Mouse (Mus musculus) lung, postnatal 0 days (tissue): Measurements from ENCODE around the gene Gsg1l.

Source experiments
- CTCF ChIP-seq: IDR thresholded peaks from 2 replicates; pipeline ENCODE4 v1.5.1; 2016; ENCODE audit warnings: antibody characterized with exemption, mild to moderate bottlenecking
- EP300 ChIP-seq: IDR thresholded peaks from 2 replicates; pipeline ENCODE4 v1.6.1; 2016; ENCODE audit warnings: antibody characterized with exemption, mild to moderate bottlenecking, control low read depth

- no peak for TF ChIP-seq CTCF
- no peak for TF ChIP-seq EP300
These were observed 204.2 kb downstream of the Gsg1l start for GRCm38 (mm10) chr7:125878040-125878439.
